Mouse (Mus musculus) neutrophil, adult 5-6 weeks (primary cell): Measurements from ENCODE around the gene Ccdc9. TPM values are rescaled to one million over a fixed set of nuclear protein-coding genes. Genes with fewer than 3 reads are reported as not detected.

Experiments
- ATAC-seq: fragments of 151-379, 151-347 bp; 2 replicates; pipeline ENCODE4 v1.8.0; 2017; ENCODE audit warnings: mild to moderate bottlenecking, moderate TSS enrichment; ENCODE audit not compliant: insufficient number of reproducible peaks, poor library complexity, low FRiP score, severe bottlenecking; ENCODE audit errors: extremely low read depth
- total RNA-seq: library from RNA; stranded (forward); fragments of 200-1000 nt; gene quantifications from 2 replicates; pipeline ENCODE4 v1.2.3, GENCODE M21; 2017

Gene Ccdc9
- total RNA-seq, 1 experiment from 2014 or later = 164 TPM

DNA sequence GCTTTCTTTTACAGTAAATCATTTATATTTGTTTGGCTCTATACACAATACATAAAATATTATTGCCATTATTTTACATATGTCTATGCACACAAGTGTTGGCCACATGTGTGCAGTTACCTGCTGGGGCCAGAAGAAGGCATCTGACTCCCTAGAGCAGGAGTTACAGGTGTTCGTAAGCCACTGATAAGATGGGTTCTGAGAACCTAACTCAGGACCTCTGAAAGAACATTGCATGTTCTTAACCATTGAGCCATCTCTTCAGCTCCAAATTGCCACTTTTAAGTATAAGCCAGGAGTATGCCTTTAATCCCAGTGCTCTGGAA, 45.7 kb downstream of the Ccdc9 start:
- ATAC-seq = no peak

DNA sequence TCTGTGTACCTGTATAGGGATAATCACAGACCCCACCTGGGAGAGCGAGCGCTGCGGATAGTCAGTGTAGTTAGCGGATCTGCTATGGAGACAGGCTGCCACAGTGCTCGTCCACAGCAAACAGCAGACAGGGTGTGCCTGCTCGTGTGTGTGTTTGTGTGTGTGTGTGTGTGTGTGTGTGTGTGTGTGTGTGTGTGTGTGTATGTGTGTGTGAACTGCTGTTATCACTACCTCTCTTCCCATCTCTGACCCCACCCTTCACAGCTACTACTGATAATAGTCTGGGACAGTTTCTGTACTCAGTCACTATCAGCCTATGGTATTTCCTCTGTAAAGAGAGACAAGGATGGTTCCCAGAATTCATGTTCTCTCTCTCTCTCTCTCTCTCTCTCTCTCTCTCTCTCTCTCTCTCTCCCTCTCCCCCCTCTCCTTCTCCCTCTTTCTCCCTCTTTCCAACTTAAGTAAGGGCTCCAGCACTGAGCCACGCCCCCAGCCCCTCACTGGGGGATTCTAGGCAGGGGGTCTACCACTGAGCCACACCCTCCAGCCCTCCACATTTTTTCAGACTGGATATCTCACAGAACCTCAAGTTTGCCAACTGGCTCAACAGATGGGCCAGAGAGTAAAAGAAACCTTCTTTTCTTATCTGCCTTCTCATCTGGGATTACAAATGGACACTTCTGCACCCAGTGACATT, 46.2 kb downstream of the Ccdc9 start:
- no peak for ATAC-seq

DNA sequence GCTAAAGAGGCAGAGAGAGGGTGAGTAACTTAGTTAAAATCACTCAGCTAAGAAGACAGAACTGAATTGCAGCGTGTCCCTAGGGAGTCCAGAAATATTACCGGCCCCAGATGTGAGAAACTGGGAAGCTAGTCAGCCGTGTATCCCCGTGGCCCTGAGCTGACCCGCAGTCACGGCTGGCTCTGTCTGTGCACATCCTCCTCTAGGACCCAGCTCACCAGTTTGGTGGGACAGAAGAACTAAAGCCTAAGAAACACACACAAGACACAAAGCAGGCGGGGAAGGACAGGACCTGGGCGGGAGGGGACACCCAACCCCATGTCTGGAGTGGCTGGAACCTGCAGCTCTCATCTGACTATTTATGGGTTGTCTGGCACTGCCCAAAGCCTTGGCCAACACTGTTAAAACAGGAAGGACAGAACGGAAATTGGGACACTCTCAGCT, 47.0 kb downstream of the Ccdc9 start:
- ATAC-seq = peak; percentile 62

DNA sequence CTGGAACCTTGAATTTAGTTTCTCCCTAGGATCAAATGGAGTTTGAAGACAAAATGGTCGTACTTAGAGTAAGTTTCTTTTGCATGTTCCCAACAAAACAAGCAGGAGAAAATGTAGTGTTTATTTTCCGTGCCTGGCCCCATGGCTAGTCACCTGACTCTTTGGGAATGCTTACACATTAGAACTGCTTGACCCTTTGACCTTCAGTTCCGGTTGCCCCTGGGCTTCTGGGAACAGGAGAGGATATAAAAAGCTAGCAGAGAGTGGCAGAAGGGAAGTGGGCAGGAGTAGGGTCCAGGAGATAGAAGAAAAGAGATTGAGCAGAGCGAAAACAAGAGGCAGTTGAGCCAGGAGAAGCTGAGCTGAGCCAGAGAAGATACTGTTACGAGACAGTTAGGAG, 56.7 kb downstream of the Ccdc9 start:
- no peak for ATAC-seq

Other genes with a start within 250 kb of the Ccdc9 start
- gene Bicra, start 238.9 kb downstream of the Ccdc9 start, total RNA-seq = 11.9 and 12.9 TPM in 2 replicates
- gene Zfp541, start 225.0 kb downstream of the Ccdc9 start, total RNA-seq = 0.61 and 0.70 TPM in 2 replicates
- gene Napa, start 188.3 kb downstream of the Ccdc9 start, total RNA-seq = 75.3 and 78.1 TPM in 2 replicates
- 12.8 and 16.9 TPM in 2 replicates for gene Kptn, start 166.9 kb downstream of the Ccdc9 start, total RNA-seq
- 0.25 TPM in 1 of 2 replicates, not detected in the other for gene Slc8a2, start 157.0 kb downstream of the Ccdc9 start, total RNA-seq
- gene Meis3, start 111.7 kb downstream of the Ccdc9 start, total RNA-seq = 2.5 and 4.5 TPM in 2 replicates
- gene Dhx34, start 64.8 kb downstream of the Ccdc9 start, total RNA-seq = 12.5 and 12.9 TPM in 2 replicates
- 74.4 and 76.5 TPM in 2 replicates for gene C5ar2, start 42.6 kb downstream of the Ccdc9 start, total RNA-seq
- gene C5ar1, start 27.3 kb downstream of the Ccdc9 start, total RNA-seq = 119 and 133 TPM in 2 replicates
- 10.1 and 13.2 TPM in 2 replicates for gene Inafm1, start 13.2 kb downstream of the Ccdc9 start, total RNA-seq
- gene Bbc3, start 21.6 kb upstream of the Ccdc9 start, total RNA-seq = 7.0 and 7.7 TPM in 2 replicates
- 110 and 123 TPM in 2 replicates for gene Sae1, start 101.0 kb upstream of the Ccdc9 start, total RNA-seq
- 35.1 and 45.9 TPM in 2 replicates for gene Zc3h4, start 114.1 kb upstream of the Ccdc9 start, total RNA-seq
- gene Tmem160, start 166.0 kb upstream of the Ccdc9 start, total RNA-seq = 5.8 and 6.8 TPM in 2 replicates
- not detected in 2 replicates for gene Npas1, start 190.9 kb upstream of the Ccdc9 start, total RNA-seq